ENCODE assay signal across 8 mouse cellular contexts in the genomic region with DNA sequence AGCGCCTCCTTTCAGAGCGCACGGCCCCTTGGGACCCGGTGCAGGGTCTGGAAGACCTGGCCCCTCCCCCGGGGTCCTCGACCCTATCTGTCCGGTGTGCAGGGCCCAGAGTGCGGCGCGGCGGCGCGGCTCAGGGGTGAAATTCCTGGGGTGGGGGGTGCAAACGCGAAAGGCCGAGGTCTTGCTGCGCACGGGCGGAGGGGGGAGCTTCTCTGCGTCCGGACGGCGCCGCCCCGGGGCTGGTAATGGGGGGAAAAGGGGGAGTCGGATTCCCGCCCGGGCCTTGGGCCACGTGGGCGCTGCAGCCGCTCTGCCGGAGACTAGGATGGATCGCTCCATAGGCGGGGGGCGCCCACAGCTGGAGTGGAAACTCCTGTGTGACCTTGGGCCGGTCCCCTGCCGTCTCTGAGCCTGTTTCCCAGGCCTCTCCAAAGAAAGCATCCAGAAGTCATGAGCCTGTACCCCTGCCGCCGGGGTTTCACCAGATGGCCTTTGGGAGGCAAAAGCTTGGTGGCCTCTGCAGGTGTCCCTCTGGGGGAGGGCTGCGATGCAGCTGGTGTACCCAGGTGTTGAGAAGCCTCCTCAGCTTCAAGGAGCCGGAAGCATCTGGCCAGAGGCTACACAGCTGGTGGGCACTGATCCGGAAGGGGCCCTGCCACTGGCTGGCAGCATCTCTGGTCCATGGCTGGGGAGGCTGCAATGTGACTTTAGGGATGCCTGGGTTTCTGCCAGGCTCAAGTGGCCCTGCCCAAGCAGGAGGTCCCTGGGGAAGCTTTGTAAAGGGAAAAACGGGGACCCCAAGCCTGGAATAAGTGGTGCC. TPM values are rescaled to one million over a fixed set of nuclear protein-coding genes. Genes with fewer than 3 reads are reported as not detected.
DNase-seq lines count a peak whose midpoint lies in the region; ATAC-seq and TF ChIP-seq lines count a peak whose summit lies in the region.

No protein-coding gene starts in this region.

- peaks cover 31% of the 10 kb centered on the region for H3K36me3 ChIP-seq in forebrain, postnatal 0 days (ENCODE audit: insufficient read depth)
- peaks cover 59% of the 10 kb centered on the region for H3K36me3 ChIP-seq in hindbrain, embryonic 10.5 days
- H3K36me3 ChIP-seq in small intestine, adult 2 months (ENCODE audit: control insufficient read depth, insufficient read depth, low read length), result peaks cover 9% of the 10 kb centered on the region

- H3K27me3 ChIP-seq in cerebellum, adult 2 months (ENCODE audit: control insufficient read depth, insufficient read depth, low read length), result no peaks in the 10 kb centered on the region
- no peaks in the 10 kb centered on the region for H3K27me3 ChIP-seq in forebrain, postnatal 0 days (ENCODE audit: insufficient read depth, low read length)
- H3K27me3 ChIP-seq in hindbrain, embryonic 10.5 days (ENCODE audit: insufficient read depth, poor library complexity, severe bottlenecking), result no peaks in the 10 kb centered on the region; the same call in 1 of the 2 replicates
- peaks cover 22% of the 10 kb centered on the region for H3K27me3 ChIP-seq in small intestine, adult 2 months (ENCODE audit: control insufficient read depth, insufficient read depth, low read length)

- no peak for TF ChIP-seq CTCF in cerebellum, adult 2 months (IDR thresholded peaks at IDR 0.05; ENCODE audit: borderline replicate concordance, insufficient read depth, low read depth, low read length)
- no peak for TF ChIP-seq CTCF in forebrain, postnatal 0 days (IDR thresholded peaks at IDR 0.05; ENCODE audit: low read depth)
- no peak for TF ChIP-seq CTCF in left cerebral cortex, adult 2 months (IDR thresholded peaks at IDR 0.05)
- TF ChIP-seq CTCF in small intestine, adult 2 months (IDR thresholded peaks at IDR 0.05; ENCODE audit: extremely low read depth, insufficient read length, insufficient replicate concordance, low read depth, low read length), result no peak

- H3K4me2 ChIP-seq in forebrain, postnatal 0 days (ENCODE audit: low read depth), result peak overlapping the region; percentile 95

- WGBS in cerebellum, adult 2 months, result 1% methylated on average over 43 of the region's 43 CpGs
- 2% methylated on average over 43 of the region's 43 CpGs for WGBS in forebrain, postnatal 0 days
- WGBS in hindbrain, embryonic 10.5 days, result 2% methylated on average over 43 of the region's 43 CpGs
- 2% methylated on average over 43 of the region's 43 CpGs for WGBS in small intestine, adult 2 months

- H3K27ac ChIP-seq in cerebellum, adult 2 months (ENCODE audit: insufficient read depth, low read length), result no peak overlapping the region
- peak overlapping the region; percentile 78 for H3K27ac ChIP-seq in forebrain, postnatal 0 days (ENCODE audit: low read depth, low read length)
- H3K27ac ChIP-seq in hindbrain, embryonic 10.5 days, result peak overlapping the region; percentile 97
- peak overlapping the region; percentile 94 for H3K27ac ChIP-seq in left cerebral cortex, adult 2 months
- no peak overlapping the region for H3K27ac ChIP-seq in small intestine, adult 2 months (ENCODE audit: insufficient read depth, low read depth, low read length)

- H3K4me1 ChIP-seq in cerebellum, adult 2 months (ENCODE audit: control insufficient read depth, insufficient read depth, low read length), result peaks cover 33% of the 10 kb centered on the region
- H3K4me1 ChIP-seq in forebrain, postnatal 0 days (ENCODE audit: insufficient read depth), result peaks cover 15% of the 10 kb centered on the region
- H3K4me1 ChIP-seq in hindbrain, embryonic 10.5 days (replicated peaks), result peaks cover 48% of the 10 kb centered on the region
- peaks cover 9% of the 10 kb centered on the region for H3K4me1 ChIP-seq in small intestine, adult 2 months (ENCODE audit: control insufficient read depth, insufficient read depth, insufficient read length, low read length)

- peak overlapping the region; percentile 70 for H3K4me3 ChIP-seq in cerebellum, adult 2 months (replicated peaks; ENCODE audit: insufficient read depth, low read depth, low read length)
- peak overlapping the region; percentile 87 for H3K4me3 ChIP-seq in forebrain, postnatal 0 days (ENCODE audit: low read depth, low read length)
- H3K4me3 ChIP-seq in hindbrain, embryonic 10.5 days, result peak overlapping the region; percentile 83
- peak overlapping the region; percentile 95 for H3K4me3 ChIP-seq in left cerebral cortex, adult 2 months
- peak overlapping the region; percentile 83 for H3K4me3 ChIP-seq in small intestine, adult 2 months (ENCODE audit: low read depth, low read length)

- intact Hi-C loops in left cerebral cortex, adult 2 months (cut with DNase I), result loop anchor here (2.0 to 5.0 kb wide), 2 partner anchors 16 to 62 kb away; a partner anchor contains a TSS

- H3K9me3 ChIP-seq in forebrain, postnatal 0 days (ENCODE audit: low read length), result no peaks in the 10 kb centered on the region
- no peaks in the 10 kb centered on the region for H3K9me3 ChIP-seq in hindbrain, embryonic 10.5 days

- peak overlapping the region; percentile 97 for H3K9ac ChIP-seq in forebrain, postnatal 0 days

- DNase-seq in adipocyte (ENCODE audit: low spot score), result peak; percentile 31
- DNase-seq in cerebellum, adult 2 months, result peak; percentile 46 to 55
- peak; percentile 57 for DNase-seq in forebrain, postnatal 0 days
- peak; percentile 87 for DNase-seq in hindbrain, embryonic 10.5 days (ENCODE audit: low spot score)
- peak; percentile 58 to 64 for DNase-seq in left cerebral cortex, adult 2 months (ENCODE audit: extremely low spot score in 1 of 2, low spot score in 2 of 2)

- ATAC-seq in forebrain, postnatal 0 days, result peak; percentile 34
- ATAC-seq in megakaryocyte progenitor cell, adult 5-6 weeks (replicated peaks; ENCODE audit: poor library complexity), result 0 out of 2 replicates have a peak, but pooled peaks have one; percentile 4
- no peak for ATAC-seq in inflammation-experienced regulatory T-cells, adult 6 months

- TF ChIP-seq POLR2A in cerebellum, adult 2 months (IDR thresholded peaks at IDR 0.05; ENCODE audit: borderline replicate concordance, insufficient read depth, low read length), result no peak
- no peak for TF ChIP-seq POLR2A in small intestine, adult 2 months (IDR thresholded peaks at IDR 0.05; ENCODE audit: low read depth, low read length)

RNA-seq across cellular contexts. Expression of a gene that starts 1.4 kb away (rescaled TPM):
- 67.9 and 68.5 TPM in 2 replicates for polyA plus RNA-seq in cerebellum, adult 2 months (2012; rRNA removed)
- total RNA-seq in forebrain, postnatal 0 days (2014; rRNA removed), result 44.6 and 48.8 TPM in 2 replicates
- polyA plus RNA-seq in forebrain, postnatal 0 days (2015; fragmentation: Nextera tagmentation; extraction: Ambion mirVana), result 16.3 and 17.5 TPM in 2 replicates
- 5.5 and 8.4 TPM in 2 replicates for polyA plus RNA-seq in hindbrain, embryonic 10.5 days (2016; fragmentation: Nextera tagmentation; extraction: Ambion mirVana)
- 100 to 1,000 TPM; 119 to 133 TPM for total RNA-seq in left cerebral cortex, adult 2 months (2021)
- total RNA-seq in megakaryocyte progenitor cell, adult 5-6 weeks (2015), result 0.05 and 0.62 TPM in 2 replicates
- total RNA-seq in megakaryocyte progenitor cell, adult 5-6 weeks (2017), result 0.24 TPM in 1 of 2 replicates, not detected in the other
- 5.9 and 8.9 TPM in 2 replicates for polyA plus RNA-seq in small intestine, adult 2 months (2012; rRNA removed)
- under 1 TPM in 2 of 3 experiments, not detected in 1; 0.23 to 0.24 TPM for polyA plus RNA-seq in inflammation-experienced regulatory T-cells, adult 6 months (2017; shearing (Covaris generic))

RNA-seq across cellular contexts. Expression of a gene that starts 16.9 kb away (rescaled TPM):
- polyA plus RNA-seq in cerebellum, adult 2 months (2012; rRNA removed), result 0.29 and 0.51 TPM in 2 replicates
- 2.7 and 2.8 TPM in 2 replicates for total RNA-seq in forebrain, postnatal 0 days (2014; rRNA removed)
- polyA plus RNA-seq in forebrain, postnatal 0 days (2015; fragmentation: Nextera tagmentation; extraction: Ambion mirVana), result 1.7 and 2.0 TPM in 2 replicates
- polyA plus RNA-seq in hindbrain, embryonic 10.5 days (2016; fragmentation: Nextera tagmentation; extraction: Ambion mirVana), result 0.06 and 0.16 TPM in 2 replicates
- 10 to 100 TPM in 1 of 2 experiments, 1 to 10 TPM in 1; 7.3 to 10.5 TPM for total RNA-seq in left cerebral cortex, adult 2 months (2021)
- total RNA-seq in megakaryocyte progenitor cell, adult 5-6 weeks (2015), result not detected in 2 replicates
- 0.17 TPM in 1 of 2 replicates, not detected in the other for total RNA-seq in megakaryocyte progenitor cell, adult 5-6 weeks (2017)
- polyA plus RNA-seq in small intestine, adult 2 months (2012; rRNA removed), result 0.14 TPM in 1 of 2 replicates, not detected in the other
- not detected for polyA plus RNA-seq in inflammation-experienced regulatory T-cells, adult 6 months (2017; shearing (Covaris generic))

RNA-seq across cellular contexts. Expression of a gene that starts 31.8 kb away (rescaled TPM):
- polyA plus RNA-seq in cerebellum, adult 2 months (2012; rRNA removed), result 43.9 and 46.5 TPM in 2 replicates
- 0.15 and 1.2 TPM in 2 replicates for total RNA-seq in forebrain, postnatal 0 days (2014; rRNA removed)
- polyA plus RNA-seq in forebrain, postnatal 0 days (2015; fragmentation: Nextera tagmentation; extraction: Ambion mirVana), result 0.15 and 0.39 TPM in 2 replicates
- not detected in 2 replicates for polyA plus RNA-seq in hindbrain, embryonic 10.5 days (2016; fragmentation: Nextera tagmentation; extraction: Ambion mirVana)
- 10 to 100 TPM; 20.0 to 21.3 TPM for total RNA-seq in left cerebral cortex, adult 2 months (2021)
- not detected in 2 replicates for total RNA-seq in megakaryocyte progenitor cell, adult 5-6 weeks (2015)
- total RNA-seq in megakaryocyte progenitor cell, adult 5-6 weeks (2017), result not detected in 2 replicates
- 5.1 and 5.2 TPM in 2 replicates for polyA plus RNA-seq in small intestine, adult 2 months (2012; rRNA removed)
- polyA plus RNA-seq in inflammation-experienced regulatory T-cells, adult 6 months (2017; shearing (Covaris generic)), result not detected

RNA-seq across cellular contexts. Expression of a gene that starts 41.5 kb away (rescaled TPM):
- polyA plus RNA-seq in cerebellum, adult 2 months (2012; rRNA removed), result 130 and 145 TPM in 2 replicates
- 79.8 and 97.3 TPM in 2 replicates for total RNA-seq in forebrain, postnatal 0 days (2014; rRNA removed)
- polyA plus RNA-seq in forebrain, postnatal 0 days (2015; fragmentation: Nextera tagmentation; extraction: Ambion mirVana), result 31.3 and 43.2 TPM in 2 replicates
- polyA plus RNA-seq in hindbrain, embryonic 10.5 days (2016; fragmentation: Nextera tagmentation; extraction: Ambion mirVana), result 45.9 and 57.6 TPM in 2 replicates
- 100 to 1,000 TPM; 125 to 130 TPM for total RNA-seq in left cerebral cortex, adult 2 months (2021)
- total RNA-seq in megakaryocyte progenitor cell, adult 5-6 weeks (2015), result 92.4 and 140 TPM in 2 replicates
- total RNA-seq in megakaryocyte progenitor cell, adult 5-6 weeks (2017), result 100.0 and 142 TPM in 2 replicates
- polyA plus RNA-seq in small intestine, adult 2 months (2012; rRNA removed), result 16.7 and 30.2 TPM in 2 replicates
- polyA plus RNA-seq in inflammation-experienced regulatory T-cells, adult 6 months (2017; shearing (Covaris generic)), result 100 to 1,000 TPM; 108 to 126 (median 117) TPM

RNA-seq across cellular contexts. Expression of a gene that starts 50.4 kb away (rescaled TPM):
- 147 TPM in 2 replicates for polyA plus RNA-seq in cerebellum, adult 2 months (2012; rRNA removed)
- total RNA-seq in forebrain, postnatal 0 days (2014; rRNA removed), result 69.5 and 104 TPM in 2 replicates
- 185 and 241 TPM in 2 replicates for polyA plus RNA-seq in forebrain, postnatal 0 days (2015; fragmentation: Nextera tagmentation; extraction: Ambion mirVana)
- 103 and 112 TPM in 2 replicates for polyA plus RNA-seq in hindbrain, embryonic 10.5 days (2016; fragmentation: Nextera tagmentation; extraction: Ambion mirVana)
- total RNA-seq in left cerebral cortex, adult 2 months (2021), result 10 to 100 TPM; 84.4 to 89.6 TPM
- total RNA-seq in megakaryocyte progenitor cell, adult 5-6 weeks (2015), result 43.7 and 71.4 TPM in 2 replicates
- 39.8 and 59.3 TPM in 2 replicates for total RNA-seq in megakaryocyte progenitor cell, adult 5-6 weeks (2017)
- 10.9 and 11.6 TPM in 2 replicates for polyA plus RNA-seq in small intestine, adult 2 months (2012; rRNA removed)
- 10 to 100 TPM; 45.5 to 68.0 (median 63.4) TPM for polyA plus RNA-seq in inflammation-experienced regulatory T-cells, adult 6 months (2017; shearing (Covaris generic))

Comparison
In these comparisons a context has a peak if more than half of its experiments do, and no peak if none do; other contexts are left out.
1. DNase-seq: peak in every context shown above with its lines; median percentile 87 in hindbrain, embryonic 10.5 days; 61 in left cerebral cortex, adult 2 months; 57 in forebrain, postnatal 0 days; 50 in cerebellum, adult 2 months; 31 in adipocyte.
2. H3K27ac ChIP-seq: peak in forebrain, postnatal 0 days (single experiment), hindbrain, embryonic 10.5 days (single experiment) and left cerebral cortex, adult 2 months (single experiment); none in cerebellum, adult 2 months (single experiment) and small intestine, adult 2 months (single experiment).
3. Peak in every context shown above with its lines, with median percentiles within 50 percentile points of each other: H3K4me3 ChIP-seq.